Mouse (Mus musculus): ENCODE results near the gene Lrp5.

Gene Lrp5

GRCm38 (mm10) chr19:3656144-3656543, 30.2 kb downstream of the Lrp5 start:
- DNase-seq (ENCODE audit: inconsistent ontology term): no peak

DNA sequence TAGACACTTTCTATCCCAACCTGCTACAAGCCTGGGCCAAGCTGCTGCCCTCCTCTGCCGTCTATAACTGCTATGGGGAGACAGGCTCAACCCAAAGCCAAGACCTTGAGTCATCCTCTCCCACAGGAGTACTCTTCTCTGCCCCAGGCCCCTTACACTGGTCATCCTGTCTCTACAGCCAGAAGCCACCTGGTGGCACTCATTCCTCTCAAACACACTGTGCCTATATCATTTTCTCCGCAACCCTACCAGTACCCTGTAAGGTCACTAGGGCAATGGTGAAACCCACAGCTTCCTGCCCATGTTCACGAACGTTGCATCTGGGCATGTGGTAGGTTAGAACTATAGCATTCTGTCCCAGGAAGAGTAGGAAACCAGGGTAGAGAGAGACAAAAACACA, 31.4 kb downstream of the Lrp5 start:
- DNase-seq (ENCODE audit: inconsistent ontology term): no peak

DNA sequence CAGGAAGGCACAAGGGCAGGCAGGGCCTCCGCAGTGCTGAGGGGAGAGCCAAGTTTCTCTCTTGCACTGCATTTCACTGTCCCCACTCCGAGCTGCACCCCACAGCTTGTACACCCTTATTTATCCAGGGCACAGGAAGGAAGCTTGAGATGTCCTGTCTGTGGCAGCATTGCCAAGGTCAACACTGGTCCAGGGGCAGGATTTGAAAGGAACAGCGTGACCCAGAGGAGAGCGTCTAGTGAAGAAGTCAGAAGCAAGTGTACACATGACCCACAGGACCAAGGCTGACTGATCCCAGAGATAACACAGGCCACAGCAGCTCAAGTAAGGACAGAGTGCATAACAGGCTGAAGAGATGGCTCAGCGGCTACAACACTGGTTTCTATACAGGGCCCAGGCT, 32.3 kb downstream of the Lrp5 start:
- no peak for DNase-seq (ENCODE audit: inconsistent ontology term)

GRCm38 (mm10) chr19:3653508-3653907, 32.9 kb downstream of the Lrp5 start:
- DNase-seq (ENCODE audit: inconsistent ontology term): no peak

DNA sequence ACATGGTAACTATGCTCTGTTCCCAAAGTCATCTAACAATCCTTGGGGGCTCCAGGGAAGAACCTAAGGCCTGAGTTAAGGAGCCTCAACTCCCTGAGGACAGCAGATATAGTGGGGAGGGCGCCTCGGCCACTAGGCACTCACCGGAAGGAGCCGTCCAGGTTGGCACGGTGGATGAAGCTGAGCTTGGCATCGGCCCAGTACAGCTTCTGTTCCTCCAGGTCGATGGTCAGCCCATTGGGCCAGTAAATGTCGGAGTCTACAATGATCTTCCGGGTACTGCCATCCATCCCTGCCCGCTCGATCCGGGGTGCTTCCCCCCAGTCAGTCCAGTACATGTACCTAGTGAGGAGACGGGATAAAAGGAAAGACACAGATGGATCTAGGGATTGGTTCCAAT, 34.4 kb downstream of the Lrp5 start:
- no peak for DNase-seq (ENCODE audit: inconsistent ontology term)

DNA sequence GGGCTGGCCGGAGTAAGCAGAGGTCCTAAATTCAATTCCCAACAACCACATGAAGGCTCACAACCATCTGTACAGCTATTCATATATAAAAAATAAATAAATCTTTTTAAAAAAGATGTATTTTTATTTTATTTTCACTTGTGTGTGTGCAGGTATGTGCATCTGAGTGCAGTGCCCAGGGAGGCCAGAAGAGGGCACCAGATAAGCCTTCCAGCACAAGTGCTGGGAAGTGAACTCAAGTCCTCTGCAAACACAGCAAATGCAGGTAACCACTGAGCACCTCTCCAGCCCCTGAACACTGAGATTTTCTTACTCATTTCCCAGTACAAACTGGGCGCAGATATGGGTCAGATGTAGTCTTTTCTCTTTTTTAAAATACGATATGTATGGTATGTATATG, 35.1 kb downstream of the Lrp5 start:
- DNase-seq (ENCODE audit: inconsistent ontology term): no peak

- no peak for DNase-seq (ENCODE audit: inconsistent ontology term)
Observed at GRCm38 (mm10) chr19:3650448-3650847, 35.9 kb downstream of the Lrp5 start.

GRCm38 (mm10) chr19:3648830-3649450, 37.4 kb downstream of the Lrp5 start:
- no peak for DNase-seq (ENCODE audit: inconsistent ontology term)

GRCm38 (mm10) chr19:3647999-3648398, 38.4 kb downstream of the Lrp5 start:
- no peak for DNase-seq (ENCODE audit: inconsistent ontology term)

DNA sequence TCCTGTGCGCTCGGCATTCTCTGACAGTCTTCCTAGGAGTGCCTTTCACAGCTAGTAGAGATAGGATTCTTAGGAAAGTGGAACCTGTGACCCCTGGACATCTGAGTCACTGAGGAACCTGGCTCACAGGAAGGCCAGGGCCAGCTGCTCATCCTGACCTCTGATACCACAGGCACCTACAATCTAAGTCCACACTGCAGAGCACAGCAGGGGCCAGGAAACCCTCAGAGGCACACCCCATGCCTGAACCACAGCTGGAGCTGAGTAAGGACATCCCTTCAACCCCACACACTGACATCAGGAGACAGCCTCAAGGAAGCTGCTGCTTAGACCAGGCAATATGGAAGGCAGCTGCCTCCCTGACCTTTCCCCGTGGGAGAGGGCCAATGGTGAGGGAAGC, 40.6 kb downstream of the Lrp5 start:
- no peak for DNase-seq (ENCODE audit: inconsistent ontology term)

GRCm38 (mm10) chr19:3645318-3645717, 41.0 kb downstream of the Lrp5 start:
- no peak for DNase-seq (ENCODE audit: inconsistent ontology term)

DNA sequence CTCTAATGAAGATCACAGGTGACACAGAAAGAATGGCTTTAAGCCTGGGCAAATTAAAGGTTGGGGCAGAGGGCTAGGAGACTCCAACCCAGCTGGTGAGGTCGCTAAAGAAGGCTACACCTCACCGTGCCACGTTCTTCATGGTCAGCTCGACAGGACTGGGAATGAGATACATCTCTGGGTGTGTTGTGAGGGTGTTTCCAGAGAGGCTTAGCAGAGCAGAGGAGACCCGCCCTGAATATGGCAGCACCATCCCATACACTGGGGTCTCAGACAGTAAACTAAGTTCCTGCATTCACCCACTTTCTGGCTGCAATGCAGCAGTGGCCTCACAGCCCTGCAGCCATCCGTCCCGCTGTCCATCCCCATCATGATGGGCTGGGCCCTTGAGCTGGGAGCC, 46.8 kb downstream of the Lrp5 start:
- no peak for DNase-seq (ENCODE audit: inconsistent ontology term)

DNA sequence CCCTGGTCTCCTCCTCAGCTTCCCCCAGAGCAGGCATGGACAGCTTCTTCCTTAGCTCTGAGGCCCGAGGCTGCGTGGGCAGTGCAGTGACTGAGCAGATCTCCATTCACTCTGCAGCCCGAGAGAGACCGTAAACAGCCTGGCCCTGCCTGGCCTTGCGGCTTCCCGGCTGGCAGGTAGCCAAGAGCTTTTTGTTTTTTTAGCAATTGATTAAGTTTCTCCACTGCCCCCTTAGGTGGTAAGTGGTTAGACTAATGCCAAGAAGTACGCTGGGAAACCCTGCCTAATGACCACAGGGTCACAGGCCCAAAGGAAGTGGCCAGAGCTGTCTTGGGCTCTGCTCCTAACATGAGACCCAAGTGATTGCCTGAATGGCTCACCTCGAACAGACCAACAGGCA, 47.7 kb downstream of the Lrp5 start:
- peak; percentile 90 for DNase-seq (ENCODE audit: inconsistent ontology term)

- DNase-seq (ENCODE audit: inconsistent ontology term): no peak
Observed at GRCm38 (mm10) chr19:3632018-3632417, 54.3 kb downstream of the Lrp5 start.

GRCm38 (mm10) chr19:3631431-3631830, 54.9 kb downstream of the Lrp5 start:
- no peak for DNase-seq (ENCODE audit: inconsistent ontology term)

DNA sequence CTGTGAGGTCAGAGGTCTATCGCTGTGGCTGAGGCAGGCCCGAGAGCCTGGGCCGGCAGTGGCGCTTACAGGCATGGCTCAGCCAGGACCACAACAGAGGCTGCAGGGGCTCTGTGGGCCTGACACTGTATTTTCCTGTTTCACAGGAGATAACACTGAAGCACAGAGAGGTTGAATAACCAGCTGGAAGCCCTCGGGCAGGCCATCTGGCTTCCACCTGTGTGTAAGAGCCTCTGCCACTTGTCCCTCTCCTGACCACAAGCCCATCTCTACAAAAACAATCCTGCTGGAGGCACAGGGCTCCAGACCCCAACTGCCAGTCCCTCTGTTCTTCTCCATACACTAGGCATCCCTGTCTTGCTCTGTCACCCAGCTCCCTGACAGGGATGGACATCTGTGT, 55.9 kb downstream of the Lrp5 start:
- DNase-seq (ENCODE audit: inconsistent ontology term): no peak

DNA sequence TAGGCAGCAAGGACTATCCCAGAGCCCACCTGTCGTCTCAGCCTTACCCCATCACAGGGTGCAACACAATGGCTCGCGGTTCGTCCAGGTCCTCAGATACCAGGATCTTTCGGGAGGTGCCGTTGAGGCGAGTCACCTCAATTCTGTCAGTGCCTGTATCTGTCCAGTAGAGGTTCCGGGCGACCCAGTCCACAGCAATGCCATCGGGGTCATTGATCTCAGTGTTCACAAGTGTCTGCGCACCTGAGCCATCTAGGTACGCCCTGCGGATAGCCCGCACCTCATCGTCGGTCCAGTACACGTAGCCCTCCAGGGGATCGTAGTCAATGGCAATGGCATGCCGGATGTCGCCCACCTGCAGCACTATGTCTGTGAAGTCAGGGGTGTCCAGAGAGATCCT, 56.3 kb downstream of the Lrp5 start:
- no peak for DNase-seq (ENCODE audit: inconsistent ontology term)

DNA sequence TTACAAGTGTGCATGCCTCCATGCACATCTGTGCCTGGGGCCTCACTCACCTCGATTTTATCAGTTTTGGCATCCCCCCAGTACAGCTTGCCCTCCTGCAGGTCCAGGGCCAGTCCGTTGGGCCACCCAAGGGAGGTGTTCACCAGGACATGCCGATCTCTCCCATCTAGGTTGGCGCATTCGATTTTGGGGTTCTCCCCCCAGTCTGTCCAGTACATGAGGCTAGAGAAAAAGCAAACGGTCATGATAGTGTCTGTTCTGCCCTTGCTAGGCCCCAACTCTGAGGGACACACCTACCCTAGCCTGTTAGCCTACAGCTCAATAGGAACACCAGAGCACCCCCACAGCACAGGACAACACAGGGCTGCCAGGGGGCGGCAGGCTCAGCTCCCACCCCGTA, 58.1 kb downstream of the Lrp5 start:
- no peak for DNase-seq (ENCODE audit: inconsistent ontology term)

DNA sequence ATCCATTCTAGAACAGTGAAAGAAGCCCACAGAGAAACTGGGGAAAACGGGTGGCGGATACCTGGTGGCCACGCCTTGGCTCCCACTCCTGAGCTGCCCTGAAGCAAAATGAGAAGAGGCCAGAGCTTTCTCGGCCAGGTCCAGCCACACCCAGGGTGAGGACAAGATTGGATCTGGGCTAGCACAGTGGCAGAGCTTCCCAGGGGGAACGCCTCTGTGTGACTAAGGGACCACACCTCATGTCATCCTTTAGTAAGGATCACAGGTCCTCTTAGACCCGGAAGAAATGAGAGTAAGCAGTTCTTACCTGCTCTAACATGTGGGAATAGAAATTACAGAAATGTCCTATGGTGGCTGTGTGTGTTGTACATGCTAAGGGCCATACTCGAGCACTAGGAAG, 61.3 kb downstream of the Lrp5 start:
- DNase-seq (ENCODE audit: inconsistent ontology term): no peak

GRCm38 (mm10) chr19:3623824-3624223, 62.5 kb downstream of the Lrp5 start:
- DNase-seq (ENCODE audit: inconsistent ontology term): peak; percentile 79

DNA sequence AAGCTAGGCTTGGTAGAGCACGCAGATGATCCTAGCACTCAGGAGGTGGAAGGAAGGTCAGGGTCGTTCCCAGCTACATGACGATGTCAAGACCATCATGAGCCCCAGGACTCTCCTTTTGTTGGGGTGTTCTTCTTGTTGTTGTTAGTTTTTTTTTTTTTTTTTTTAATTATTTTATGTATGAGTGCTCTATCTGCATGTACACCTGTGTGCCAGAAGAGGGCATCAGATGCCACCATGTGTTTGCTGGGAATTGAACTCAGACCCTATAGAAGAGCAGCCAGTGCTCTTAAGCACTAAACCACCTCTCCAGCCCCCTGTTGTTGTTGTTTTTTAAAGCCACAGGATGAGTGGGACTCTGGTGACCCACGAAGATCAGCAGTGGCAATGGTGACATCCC, 63.1 kb downstream of the Lrp5 start:
- DNase-seq (ENCODE audit: inconsistent ontology term): no peak

DNA sequence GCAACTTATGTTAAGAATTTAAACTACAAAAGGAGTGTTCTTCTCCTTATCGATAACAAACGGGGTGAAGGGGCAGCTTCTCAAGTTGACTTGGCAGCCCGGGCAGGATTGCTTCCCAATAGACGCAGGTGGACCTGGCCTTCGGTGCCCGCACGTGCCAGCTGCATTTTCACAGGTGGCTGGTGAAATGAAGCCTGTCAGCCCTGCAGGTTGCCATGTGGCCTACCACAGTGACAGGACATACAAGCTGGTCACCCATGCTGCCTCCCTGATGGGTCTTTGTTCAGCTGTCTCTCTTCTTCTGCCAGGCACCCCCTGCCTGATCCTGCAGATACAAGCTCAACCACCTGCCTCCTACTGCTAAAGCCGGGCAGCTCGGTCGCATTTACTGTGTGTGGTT, 65.5 kb downstream of the Lrp5 start:
- no peak for DNase-seq (ENCODE audit: inconsistent ontology term)

DNA sequence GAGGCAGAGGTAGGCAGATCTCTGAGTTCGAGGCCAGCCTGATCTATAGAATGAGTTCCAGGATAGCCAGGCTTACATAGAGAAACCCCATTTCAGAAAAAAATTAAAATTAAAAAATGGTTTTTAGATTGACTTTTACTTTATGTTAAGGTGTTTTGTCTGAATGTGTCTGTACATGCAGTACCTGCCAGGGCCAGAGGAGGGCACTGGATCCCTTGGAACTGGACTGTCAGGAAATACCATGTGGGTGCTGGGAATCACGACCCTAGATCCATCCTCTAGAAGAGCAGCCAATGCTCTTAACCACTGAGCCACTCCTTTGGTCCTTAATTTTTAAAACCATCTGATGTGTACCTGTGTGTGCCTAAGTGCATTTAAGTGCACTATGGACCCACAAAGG, 67.0 kb downstream of the Lrp5 start:
- DNase-seq (ENCODE audit: inconsistent ontology term): no peak

DNA sequence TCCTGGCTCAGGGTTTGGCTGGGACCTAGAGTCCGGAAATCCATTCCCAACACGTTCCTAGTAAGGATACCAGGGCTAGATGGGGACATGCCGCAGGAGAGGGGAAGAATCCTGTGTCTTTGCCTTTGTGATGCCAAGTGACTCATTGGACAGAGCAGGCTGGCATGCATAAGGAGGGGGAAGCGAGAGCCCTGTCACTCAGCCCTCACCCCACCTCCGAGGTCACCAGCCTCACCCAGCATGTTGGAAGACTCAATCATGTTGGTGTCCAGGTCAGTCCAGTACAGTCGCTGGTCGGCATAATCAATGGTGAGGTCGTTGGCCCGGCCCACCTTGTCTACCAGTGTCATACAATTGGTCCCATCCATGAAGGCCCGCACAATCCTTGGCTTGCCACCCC, 72.4 kb downstream of the Lrp5 start:
- no peak for DNase-seq (ENCODE audit: inconsistent ontology term)
